11 mouse cellular contexts compared by ENCODE assay signal in the genomic region with DNA sequence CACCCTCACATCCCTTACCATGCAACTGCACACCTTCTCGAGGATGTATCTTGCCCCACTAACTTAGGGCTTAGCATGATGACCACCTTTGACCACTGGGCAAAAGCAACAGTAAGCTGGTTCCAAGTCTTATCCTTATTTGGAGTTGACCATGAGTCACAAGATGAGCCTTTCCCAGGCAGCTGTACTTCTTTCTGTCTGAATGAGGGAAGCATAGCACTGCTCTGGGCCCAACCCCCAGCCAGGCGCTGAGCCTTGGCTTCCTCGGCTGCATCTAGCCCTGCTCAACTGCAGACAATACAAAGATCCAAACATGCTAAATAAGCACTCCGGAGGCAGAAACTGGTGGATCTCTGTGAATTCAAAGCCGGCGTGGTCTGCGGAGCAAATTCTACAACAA.
A peak's percentile ranks its signal among the peaks of the same experiment; 100 is the strongest.
DNase-seq lines count a peak whose midpoint lies in the region; TF ChIP-seq lines count a peak whose summit lies in the region.
"Had no signal": no experiment of that assay in that cellular context is flagged by ENCODE, and none has a peak within 500 bp of the region (broad histone marks: within the 10 kb centered on the region; RNA-seq: fewer than 3 reads in every experiment).

No protein-coding gene starts in this region.

- no peaks in the 10 kb centered on the region for H3K36me3 ChIP-seq in myocyte (ENCODE audit: control insufficient read depth, insufficient read depth)
- H3K36me3 ChIP-seq: embryonic facial prominence, embryonic 12.5 days had no signal

- TF ChIP-seq CTCF in gastrocnemius, adult 2 months (IDR thresholded peaks at IDR 0.05): no peak

- no peaks in the 10 kb centered on the region for H3K79me2 ChIP-seq in myocyte (ENCODE audit: control insufficient read depth, insufficient read depth)

- no peak overlapping the region for H3K27ac ChIP-seq in gastrocnemius, adult 2 months
- H3K27ac ChIP-seq: embryonic facial prominence, embryonic 12.5 days had no signal

- DNase-seq in gastrocnemius, adult 2 months: peak; percentile 49
- DNase-seq in gastrocnemius, postnatal 10 days: no peak
- DNase-seq in ovary, postnatal 36 days (ENCODE audit: low spot score): peak; percentile 42
- DNase-seq in ovary, postnatal 10 days (ENCODE audit: low spot score): no peak
- DNase-seq in kidney, adult 8-10 months: peak; percentile 64 to 66
- no peak for DNase-seq in cerebellum, postnatal 4 days (ENCODE audit: low spot score in 2 of 2)
- no peak for DNase-seq in cerebellum, postnatal 14 days
- DNase-seq: cerebellum, adult 11-12 months; liver, postnatal 0 days had no signal

- TF ChIP-seq POLR2A in myocyte (IDR thresholded peaks at IDR 0.05; ENCODE audit: insufficient read length, low read depth): no peak

- H3K27me3 ChIP-seq in myocyte (ENCODE audit: control insufficient read depth, insufficient read depth, insufficient read length): no peaks in the 10 kb centered on the region

- H3K4me2 ChIP-seq in myocyte (ENCODE audit: low read depth): no peak overlapping the region
- H3K4me2 ChIP-seq: embryonic facial prominence, embryonic 12.5 days had no signal

- H3K4me3 ChIP-seq in gastrocnemius, adult 2 months: no peak overlapping the region
- no peak overlapping the region for H3K4me3 ChIP-seq in myocyte
- H3K4me3 ChIP-seq: embryonic facial prominence, embryonic 12.5 days had no signal

- intact Hi-C loops in gastrocnemius, adult 2 months (cut with DNase I): no loop called here

- no peak overlapping the region for H3ac ChIP-seq in myocyte (ENCODE audit: control insufficient read depth, insufficient read length)

TF ChIP-seq in myocyte, 11 proteins besides CTCF, POLR2A, EP300 and RAD21:
- TF ChIP-seq E2F4 (IDR thresholded peaks at IDR 0.05; ENCODE audit: insufficient read depth) (no peak), MYOD1 (IDR thresholded peaks at IDR 0.05; ENCODE audit: control insufficient read depth in 1 of 3, insufficient read length in 2 of 3, low read depth in 2 of 3) (no peak), USF1 (IDR thresholded peaks at IDR 0.05; ENCODE audit: low read depth) (no peak), MYOG (IDR thresholded peaks at IDR 0.05; ENCODE audit: control insufficient read depth in 1 of 3, insufficient read depth in 1 of 3, insufficient read length in 2 of 3, low read depth in 2 of 3) (peak in 1 of 3 experiments; percentile 20), REST (IDR thresholded peaks at IDR 0.05; ENCODE audit: insufficient read depth, insufficient read length) (no peak), SRF (IDR thresholded peaks at IDR 0.05; ENCODE audit: control insufficient read depth, insufficient read length, low read depth) (peak; percentile 79), TCF3 (IDR thresholded peaks at IDR 0.05; ENCODE audit: insufficient read length, low read depth) (no peak)

Comparison
In these comparisons a context has a peak if more than half of its experiments do, and no peak if none do; other contexts are left out.
1. DNase-seq: peak in gastrocnemius, adult 2 months (single experiment), ovary, postnatal 36 days (single experiment) and kidney, adult 8-10 months (2 of 2); none in gastrocnemius, postnatal 10 days (single experiment), ovary, postnatal 10 days (single experiment), cerebellum, postnatal 4 days (0 of 2) and cerebellum, postnatal 14 days (0 of 2).